Mouse (Mus musculus) retina, postnatal 1 day (tissue): Measurements from ENCODE around the gene Iqsec1.
A peak's percentile ranks its signal among the peaks of the same experiment; 100 is the strongest.

ENCODE experiments used
- DNase-seq: peaks from one replicate; pipeline ENCODE4 v3.0.0-alpha.2; 2012

Iqsec1 gene

GRCm38 (mm10) chr6:90988648-90989317 lies at the start of gene Iqsec1:
Gene Iqsec1, minus strand, starts transcription at chr6:90988685.
- DNase-seq = peak; percentile 98

- DNase-seq = no peak
These were observed 39.8 kb upstream of the Iqsec1 start for GRCm38 (mm10) chr6:91028256-91028655.

- DNase-seq = peak; percentile 41
These were observed 32.3 kb upstream of the Iqsec1 start for GRCm38 (mm10) chr6:91020810-91021209.

- DNase-seq = no peak
These were observed 28.2 kb upstream of the Iqsec1 start for GRCm38 (mm10) chr6:91016600-91017230.

- peak; percentile 25 for DNase-seq
These were observed 25.9 kb upstream of the Iqsec1 start for GRCm38 (mm10) chr6:91014198-91014958.

- no peak for DNase-seq
These were observed 24.0 kb upstream of the Iqsec1 start for GRCm38 (mm10) chr6:91012458-91012857.

- DNase-seq = no peak
These were observed 23.1 kb upstream of the Iqsec1 start for GRCm38 (mm10) chr6:91011568-91011967.

GRCm38 (mm10) chr6:91008284-91008830 lies 19.9 kb upstream of the Iqsec1 start:
- DNase-seq = no peak

- DNase-seq = no peak
These were observed 18.7 kb upstream of the Iqsec1 start for GRCm38 (mm10) chr6:91007207-91007606.

GRCm38 (mm10) chr6:91004157-91004556 lies 15.7 kb upstream of the Iqsec1 start:
- DNase-seq = no peak

- DNase-seq = peak; percentile 15
These were observed 15.0 kb upstream of the Iqsec1 start for GRCm38 (mm10) chr6:91003310-91003995.

- DNase-seq = no peak
These were observed 13.1 kb upstream of the Iqsec1 start for GRCm38 (mm10) chr6:91001566-91001965.

- peak; percentile 51 for DNase-seq
These were observed 12.5 kb upstream of the Iqsec1 start for GRCm38 (mm10) chr6:91000819-91001525.

GRCm38 (mm10) chr6:90999176-90999575 lies 10.7 kb upstream of the Iqsec1 start:
- no peak for DNase-seq

- DNase-seq = no peak
These were observed 8.5 kb upstream of the Iqsec1 start for GRCm38 (mm10) chr6:90997025-90997424.

GRCm38 (mm10) chr6:90996181-90996580 lies 7.7 kb upstream of the Iqsec1 start:
- DNase-seq = no peak

- no peak for DNase-seq
These were observed 223 bp downstream of the Iqsec1 start for GRCm38 (mm10) chr6:90988299-90988625.

GRCm38 (mm10) chr6:90987561-90988298 lies 755 bp downstream of the Iqsec1 start:
- DNase-seq = peak; percentile 77

- no peak for DNase-seq
These were observed 4.4 kb downstream of the Iqsec1 start for GRCm38 (mm10) chr6:90984101-90984500.

GRCm38 (mm10) chr6:90974279-90974678 lies 14.2 kb downstream of the Iqsec1 start:
- DNase-seq = no peak

- peak; percentile 70 for DNase-seq
These were observed 19.1 kb downstream of the Iqsec1 start for GRCm38 (mm10) chr6:90969341-90969871.
